Mouse (Mus musculus): ENCODE results near the gene Sox6. TPM values are rescaled to one million over a fixed set of nuclear protein-coding genes. Genes with fewer than 3 reads are reported as not detected.

Gene Sox6
- polyA plus RNA-seq, 1 experiment from 2014 or later, result 62.9 TPM

- Histone ChIP-seq H3K4me2 (peak overlapping the region; percentile 97), H3K9ac (peak overlapping the region; percentile 54), H3K27me3 (peaks cover 88% of the 10 kb centered on the region), H3K4me1 (replicated peaks) (peaks cover 38% of the 10 kb centered on the region), H3K4me3 (replicated peaks) (peak overlapping the region; percentile 71), H3K9me3 (replicated peaks) (no peaks in the 10 kb centered on the region), H3K27ac (no peak overlapping the region), H3K36me3 (no peaks in the 10 kb centered on the region)
- under 1% methylated on average over 54 of the region's 54 CpGs for WGBS (ENCODE audit: insufficient replicate concordance)
- DNase-seq (no peak), ATAC-seq (ENCODE audit: low read depth) (peak; percentile 30)
Measured at GRCm38 (mm10) chr7:116033371-116034241, 5.0 kb downstream of the Sox6 start.

GRCm38 (mm10) chr7:116032596-116033307, 5.8 kb downstream of the Sox6 start:
- peaks cover 85% of the 10 kb centered on the region for H3K27me3 ChIP-seq
- H3K9ac ChIP-seq, result peak overlapping the region; percentile 79
- peak; percentile 37 for ATAC-seq (ENCODE audit: low read depth)

GRCm38 (mm10) chr7:116031718-116032595, 6.6 kb downstream of the Sox6 start:
- under 1% methylated on average over 65 of the region's 65 CpGs for WGBS (ENCODE audit: insufficient replicate concordance)
- peak; percentile 71 for ATAC-seq (ENCODE audit: low read depth)
- Histone ChIP-seq H3K9ac (peak overlapping the region; percentile 79), H3K9me3 (replicated peaks) (no peaks in the 10 kb centered on the region), H3K27ac (peak overlapping the region; percentile 19; the same call in 1 of the 2 replicates), H3K36me3 (no peaks in the 10 kb centered on the region), H3K27me3 (peaks cover 78% of the 10 kb centered on the region), H3K4me1 (replicated peaks) (peaks cover 31% of the 10 kb centered on the region), H3K4me2 (peak overlapping the region; percentile 97), H3K4me3 (replicated peaks) (peak overlapping the region; percentile 71)
- no peak for DNase-seq

More at GRCm38 (mm10) chr7:116032596-116033307, 5.8 kb downstream of the Sox6 start:
- Histone ChIP-seq H3K27ac (no peak overlapping the region), H3K36me3 (no peaks in the 10 kb centered on the region), H3K4me2 (peak overlapping the region; percentile 97), H3K4me1 (replicated peaks) (peaks cover 31% of the 10 kb centered on the region), H3K4me3 (replicated peaks) (peak overlapping the region; percentile 71), H3K9me3 (replicated peaks) (no peaks in the 10 kb centered on the region)
- WGBS (ENCODE audit: insufficient replicate concordance), result under 1% methylated on average over 11 of the region's 11 CpGs
- DNase-seq, result no peak

GRCm38 (mm10) chr7:116031388-116031717, 7.2 kb downstream of the Sox6 start:
- Histone ChIP-seq H3K36me3 (no peaks in the 10 kb centered on the region), H3K4me1 (replicated peaks) (peaks cover 31% of the 10 kb centered on the region), H3K4me3 (replicated peaks) (peak overlapping the region; percentile 71), H3K9me3 (replicated peaks) (no peaks in the 10 kb centered on the region), H3K27me3 (peaks cover 74% of the 10 kb centered on the region), H3K27ac (no peak overlapping the region), H3K9ac (peak overlapping the region; percentile 79), H3K4me2 (peak overlapping the region; percentile 97)
- 1% methylated on average over 14 of the region's 14 CpGs for WGBS (ENCODE audit: insufficient replicate concordance)
- no peak for DNase-seq
- ATAC-seq (ENCODE audit: low read depth), result 0 out of 2 replicates have a peak, but pooled peaks have one; percentile 1

- 33% methylated on average over 26 of the region's 26 CpGs for WGBS (ENCODE audit: insufficient replicate concordance)
- Histone ChIP-seq H3K27me3 (peaks cover 68% of the 10 kb centered on the region), H3K9me3 (replicated peaks) (no peaks in the 10 kb centered on the region), H3K27ac (no peak overlapping the region), H3K36me3 (no peaks in the 10 kb centered on the region), H3K4me3 (replicated peaks) (peak overlapping the region; percentile 71), H3K9ac (peak overlapping the region; percentile 79), H3K4me2 (peak overlapping the region; percentile 97), H3K4me1 (replicated peaks) (peaks cover 31% of the 10 kb centered on the region)
- ATAC-seq (ENCODE audit: low read depth) (no peak), DNase-seq (no peak)
Measured at GRCm38 (mm10) chr7:116030597-116031387, 7.8 kb downstream of the Sox6 start.

GRCm38 (mm10) chr7:116029991-116030390, 8.6 kb downstream of the Sox6 start:
- peaks cover 60% of the 10 kb centered on the region for H3K27me3 ChIP-seq
- no peak for ATAC-seq (ENCODE audit: low read depth)

GRCm38 (mm10) chr7:116002726-116003125, 35.9 kb downstream of the Sox6 start:
- H3K4me1 ChIP-seq (replicated peaks), result no peaks in the 10 kb centered on the region
- no peak overlapping the region for H3K4me3 ChIP-seq (replicated peaks)
- 80% methylated on average over 4 of the region's 4 CpGs for WGBS (ENCODE audit: insufficient replicate concordance)
- ATAC-seq (ENCODE audit: low read depth), result no peak
- no peak overlapping the region for H3K9ac ChIP-seq
- no peaks in the 10 kb centered on the region for H3K36me3 ChIP-seq
- no peak overlapping the region for H3K27ac ChIP-seq
- H3K4me2 ChIP-seq, result no peak overlapping the region
- DNase-seq, result no peak
- no peaks in the 10 kb centered on the region for H3K9me3 ChIP-seq (replicated peaks)
- H3K27me3 ChIP-seq, result no peaks in the 10 kb centered on the region

More at GRCm38 (mm10) chr7:116029991-116030390, 8.6 kb downstream of the Sox6 start:
- WGBS (ENCODE audit: insufficient replicate concordance), result 66% methylated on average over 3 of the region's 3 CpGs
- DNase-seq, result no peak
- Histone ChIP-seq H3K4me2 (no peak overlapping the region), H3K4me3 (replicated peaks) (no peak overlapping the region), H3K9me3 (replicated peaks) (no peaks in the 10 kb centered on the region), H3K36me3 (no peaks in the 10 kb centered on the region), H3K4me1 (replicated peaks) (peaks cover 31% of the 10 kb centered on the region), H3K9ac (no peak overlapping the region), H3K27ac (no peak overlapping the region)

GRCm38 (mm10) chr7:115988109-115988779, 50.4 kb downstream of the Sox6 start:
- Histone ChIP-seq H3K27me3 (no peaks in the 10 kb centered on the region), H3K27ac (no peak overlapping the region), H3K4me3 (replicated peaks) (no peak overlapping the region), H3K9me3 (replicated peaks) (no peaks in the 10 kb centered on the region), H3K4me1 (replicated peaks) (peaks cover 19% of the 10 kb centered on the region), H3K4me2 (no peak overlapping the region), H3K36me3 (no peaks in the 10 kb centered on the region), H3K9ac (no peak overlapping the region)
- DNase-seq (peak; percentile 18), ATAC-seq (ENCODE audit: low read depth) (peak; percentile 84)
- WGBS (ENCODE audit: insufficient replicate concordance), result 61% methylated on average over 2 of the region's 2 CpGs

GRCm38 (mm10) chr7:115985716-115986115, 52.9 kb downstream of the Sox6 start:
- Histone ChIP-seq H3K27ac (no peak overlapping the region), H3K9me3 (replicated peaks) (no peaks in the 10 kb centered on the region), H3K36me3 (no peaks in the 10 kb centered on the region), H3K4me1 (replicated peaks) (peaks cover 26% of the 10 kb centered on the region), H3K4me2 (no peak overlapping the region), H3K4me3 (replicated peaks) (no peak overlapping the region), H3K27me3 (no peaks in the 10 kb centered on the region), H3K9ac (no peak overlapping the region)
- WGBS (ENCODE audit: insufficient replicate concordance), result 74% methylated on average over 6 of the region's 6 CpGs
- no peak for DNase-seq
- no peak for ATAC-seq (ENCODE audit: low read depth)

GRCm38 (mm10) chr7:115984076-115984475, 54.5 kb downstream of the Sox6 start:
- Histone ChIP-seq H3K27me3 (no peaks in the 10 kb centered on the region), H3K4me3 (replicated peaks) (no peak overlapping the region), H3K4me1 (replicated peaks) (peaks cover 34% of the 10 kb centered on the region), H3K9me3 (replicated peaks) (no peaks in the 10 kb centered on the region), H3K36me3 (no peaks in the 10 kb centered on the region), H3K9ac (no peak overlapping the region), H3K27ac (no peak overlapping the region), H3K4me2 (no peak overlapping the region)
- DNase-seq, result no peak
- 81% methylated on average over 3 of the region's 3 CpGs for WGBS (ENCODE audit: insufficient replicate concordance)
- no peak for ATAC-seq (ENCODE audit: low read depth)

Data from liver, embryonic 13.5 days (tissue).